Mouse (Mus musculus): ENCODE data around the gene Mapk3. TPM values are rescaled to one million over a fixed set of nuclear protein-coding genes. Genes with fewer than 3 reads are reported as not detected.

Mapk3 gene
- polyA plus RNA-seq, 1 experiment from 2014 or later, result 122 TPM

GRCm38 (mm10) chr7:126802134-126802889 lies 42.9 kb downstream of the Mapk3 start:
- ATAC-seq, result no peak
- no peaks in the 10 kb centered on the region for H3K9me3 ChIP-seq (ENCODE audit: control insufficient read depth, low read length)
- no peak overlapping the region for H3K27ac ChIP-seq (ENCODE audit: low read length)
- H3K27me3 ChIP-seq (replicated peaks; ENCODE audit: control insufficient read depth, insufficient read depth, low read length), result no peaks in the 10 kb centered on the region
- no peak overlapping the region for H3K4me3 ChIP-seq (ENCODE audit: low read length)
- H3K36me3 ChIP-seq (ENCODE audit: control insufficient read depth, insufficient read depth, low read length), result no peaks in the 10 kb centered on the region
- H3K4me2 ChIP-seq (ENCODE audit: low read depth, low read length), result no peak overlapping the region
- 85% methylated on average over 11 of the region's 11 CpGs for WGBS
- H3K9ac ChIP-seq (ENCODE audit: low read depth, low read length), result no peak overlapping the region
- peaks cover 19% of the 10 kb centered on the region for H3K4me1 ChIP-seq (ENCODE audit: control insufficient read depth, insufficient read depth, low read length)

GRCm38 (mm10) chr7:126803181-126803580 lies 43.8 kb downstream of the Mapk3 start:
- 71% methylated on average over 6 of the region's 6 CpGs for whole genome bisulfite sequencing
- H3K27me3 ChIP-seq (replicated peaks; ENCODE audit: control insufficient read depth, insufficient read depth, low read length), result no peaks in the 10 kb centered on the region
- H3K9me3 ChIP-seq (ENCODE audit: control insufficient read depth, low read length), result no peaks in the 10 kb centered on the region
- H3K9ac ChIP-seq (ENCODE audit: low read depth, low read length), result no peak overlapping the region
- ATAC-seq, result no peak
- no peak overlapping the region for H3K4me2 ChIP-seq (ENCODE audit: low read depth, low read length)
- no peak overlapping the region for H3K27ac ChIP-seq (ENCODE audit: low read length)
- H3K4me1 ChIP-seq (ENCODE audit: control insufficient read depth, insufficient read depth, low read length), result peaks cover 22% of the 10 kb centered on the region
- no peak overlapping the region for H3K4me3 ChIP-seq (ENCODE audit: low read length)
- no peaks in the 10 kb centered on the region for H3K36me3 ChIP-seq (ENCODE audit: control insufficient read depth, insufficient read depth, low read length)

DNA sequence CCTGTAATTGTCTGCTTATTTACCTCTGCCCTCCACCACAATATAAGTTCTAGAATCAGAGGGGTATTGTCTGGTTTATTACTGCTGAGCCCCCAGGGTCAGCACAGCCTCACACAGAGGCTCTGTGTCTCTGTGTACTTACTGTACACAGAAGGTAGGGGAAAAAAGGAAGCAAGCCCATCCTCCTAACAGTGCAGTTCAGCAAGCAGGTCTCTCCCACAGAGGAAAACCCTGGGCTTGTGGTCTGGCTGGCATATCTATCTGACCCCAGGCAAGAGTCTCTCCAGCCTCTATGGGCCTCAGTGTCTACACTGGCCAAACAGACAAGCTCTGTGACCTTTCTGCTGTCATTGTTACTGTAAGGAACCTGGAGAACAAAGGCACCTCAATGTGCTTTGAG lies 44.4 kb downstream of the Mapk3 start:
- H3K9ac ChIP-seq (ENCODE audit: low read depth, low read length), result no peak overlapping the region
- H3K9me3 ChIP-seq (ENCODE audit: control insufficient read depth, low read length), result no peaks in the 10 kb centered on the region
- no peak overlapping the region for H3K27ac ChIP-seq (ENCODE audit: low read length)
- H3K4me1 ChIP-seq (ENCODE audit: control insufficient read depth, insufficient read depth, low read length), result peaks cover 26% of the 10 kb centered on the region
- ATAC-seq, result no peak
- H3K36me3 ChIP-seq (ENCODE audit: control insufficient read depth, insufficient read depth, low read length), result no peaks in the 10 kb centered on the region
- no peak overlapping the region for H3K4me2 ChIP-seq (ENCODE audit: low read depth, low read length)
- no peaks in the 10 kb centered on the region for H3K27me3 ChIP-seq (replicated peaks; ENCODE audit: control insufficient read depth, insufficient read depth, low read length)
- H3K4me3 ChIP-seq (ENCODE audit: low read length), result no peak overlapping the region

- peak; percentile 39; the same call in 1 of the 2 replicates for ATAC-seq
- H3K9ac ChIP-seq (ENCODE audit: low read depth, low read length), result no peak overlapping the region
- H3K27me3 ChIP-seq (replicated peaks; ENCODE audit: control insufficient read depth, insufficient read depth, low read length), result no peaks in the 10 kb centered on the region
- 66% methylated on average over 6 of the region's 6 CpGs for WGBS
- peaks cover 14% of the 10 kb centered on the region for H3K4me1 ChIP-seq (ENCODE audit: control insufficient read depth, insufficient read depth, low read length)
- no peaks in the 10 kb centered on the region for H3K36me3 ChIP-seq (ENCODE audit: control insufficient read depth, insufficient read depth, low read length)
- no peaks in the 10 kb centered on the region for H3K9me3 ChIP-seq (ENCODE audit: control insufficient read depth, low read length)
- H3K27ac ChIP-seq (ENCODE audit: low read length), result no peak overlapping the region
- no peak overlapping the region for H3K4me3 ChIP-seq (ENCODE audit: low read length)
- no peak overlapping the region for H3K4me2 ChIP-seq (ENCODE audit: low read depth, low read length)
These were observed 47.6 kb downstream of the Mapk3 start for GRCm38 (mm10) chr7:126806956-126807355.

DNA sequence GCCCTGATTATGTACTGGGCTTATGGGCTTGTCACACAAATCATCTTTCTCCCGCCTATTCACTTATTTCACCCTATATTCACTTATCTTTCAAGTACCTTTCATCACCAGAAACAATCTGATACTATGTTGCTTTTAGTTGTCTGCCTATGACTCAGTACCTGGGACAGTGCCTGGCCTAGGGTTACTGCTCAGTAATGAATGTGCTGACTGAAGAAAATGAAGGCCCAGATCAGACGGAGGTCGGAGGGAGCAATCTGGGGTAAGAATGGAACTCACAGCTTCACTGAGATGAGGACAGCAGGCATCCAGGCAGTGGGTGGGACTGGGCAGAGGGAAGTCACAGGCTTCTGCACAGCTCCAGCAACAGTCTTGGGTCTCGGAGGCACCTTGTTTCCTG lies 48.0 kb downstream of the Mapk3 start:
- WGBS, result 70% methylated on average over 4 of the region's 4 CpGs

GRCm38 (mm10) chr7:126808703-126809455 lies 49.5 kb downstream of the Mapk3 start:
- Histone ChIP-seq H3K4me3 (ENCODE audit: low read length) (peak overlapping the region; percentile 71), H3K27me3 (replicated peaks; ENCODE audit: control insufficient read depth, insufficient read depth, low read length) (no peaks in the 10 kb centered on the region), H3K27ac (ENCODE audit: low read length) (peak overlapping the region; percentile 72), H3K4me1 (ENCODE audit: control insufficient read depth, insufficient read depth, low read length) (peaks cover 14% of the 10 kb centered on the region), H3K9ac (ENCODE audit: low read depth, low read length) (peak overlapping the region; percentile 79), H3K4me2 (ENCODE audit: low read depth, low read length) (peak overlapping the region; percentile 95), H3K9me3 (ENCODE audit: control insufficient read depth, low read length) (no peaks in the 10 kb centered on the region), H3K36me3 (ENCODE audit: control insufficient read depth, insufficient read depth, low read length) (no peaks in the 10 kb centered on the region)
- peak; percentile 94 for ATAC-seq
- WGBS, result under 1% methylated on average over 43 of the region's 43 CpGs

More for the DNA sequence above, 48.0 kb downstream of the Mapk3 start:
- H3K27me3 ChIP-seq (replicated peaks; ENCODE audit: control insufficient read depth, insufficient read depth, low read length), result no peaks in the 10 kb centered on the region
- no peak overlapping the region for H3K27ac ChIP-seq (ENCODE audit: low read length)
- H3K4me3 ChIP-seq (ENCODE audit: low read length), result no peak overlapping the region
- H3K36me3 ChIP-seq (ENCODE audit: control insufficient read depth, insufficient read depth, low read length), result no peaks in the 10 kb centered on the region
- H3K9ac ChIP-seq (ENCODE audit: low read depth, low read length), result peak overlapping the region; percentile 79
- peaks cover 14% of the 10 kb centered on the region for H3K4me1 ChIP-seq (ENCODE audit: control insufficient read depth, insufficient read depth, low read length)
- H3K9me3 ChIP-seq (ENCODE audit: control insufficient read depth, low read length), result no peaks in the 10 kb centered on the region
- ATAC-seq, result no peak; the same call in 1 of the 2 replicates
- H3K4me2 ChIP-seq (ENCODE audit: low read depth, low read length), result 0 out of 2 replicates have a peak overlapping the region, but pooled peaks have one; percentile 95

DNA sequence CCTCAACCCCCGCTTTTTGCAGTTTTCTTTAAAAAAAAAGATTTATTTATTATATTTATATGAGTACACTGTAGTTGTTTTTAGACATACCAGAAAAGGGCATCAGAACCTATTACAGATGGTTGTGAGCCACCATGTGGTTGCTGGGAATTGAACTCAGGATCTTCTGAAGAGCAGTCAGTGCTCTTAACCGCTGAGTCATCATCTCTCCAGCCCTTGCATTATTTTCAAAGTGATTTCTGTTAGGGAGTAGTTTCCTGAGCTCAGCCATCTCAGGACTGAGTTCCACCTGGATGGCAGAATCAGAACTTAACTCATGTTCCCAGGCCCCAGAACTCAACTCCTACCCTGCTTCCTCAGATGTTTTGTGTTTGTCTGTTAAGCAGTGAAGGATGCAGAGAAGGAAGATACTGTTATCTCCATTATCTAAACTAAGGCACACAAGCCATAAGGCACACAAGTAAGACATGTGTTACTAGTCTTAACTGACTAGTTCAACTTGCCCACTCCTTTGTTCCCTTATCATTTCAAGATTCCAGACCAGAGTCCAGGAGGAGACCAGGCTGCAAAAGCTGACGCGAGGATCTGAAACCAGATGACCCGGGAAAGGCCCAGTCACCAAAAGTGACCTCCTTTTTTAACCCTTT lies 50.4 kb downstream of the Mapk3 start:
- H3K27ac ChIP-seq (ENCODE audit: low read length), result no peak overlapping the region
- H3K36me3 ChIP-seq (ENCODE audit: control insufficient read depth, insufficient read depth, low read length), result no peaks in the 10 kb centered on the region
- H3K4me2 ChIP-seq (ENCODE audit: low read depth, low read length), result peak overlapping the region; percentile 95; the same call in 1 of the 2 replicates
- no peaks in the 10 kb centered on the region for H3K27me3 ChIP-seq (replicated peaks; ENCODE audit: control insufficient read depth, insufficient read depth, low read length)
- ATAC-seq, result no peak
- no peaks in the 10 kb centered on the region for H3K9me3 ChIP-seq (ENCODE audit: control insufficient read depth, low read length)
- H3K9ac ChIP-seq (ENCODE audit: low read depth, low read length), result peak overlapping the region; percentile 79; the same call in 1 of the 2 replicates
- no peak overlapping the region for H3K4me3 ChIP-seq (ENCODE audit: low read length)
- 51% methylated on average over 5 of the region's 5 CpGs for WGBS
- H3K4me1 ChIP-seq (ENCODE audit: control insufficient read depth, insufficient read depth, low read length), result peaks cover 14% of the 10 kb centered on the region
